Mouse (Mus musculus): Measurements from ENCODE around the gene Rab3gap1. TPM values are rescaled to one million over a fixed set of nuclear protein-coding genes. Genes with fewer than 3 reads are reported as not detected.

Gene Rab3gap1
- total and polyA plus RNA-seq, 3 experiments: 25.8 to 62.3 (median 45.5) TPM

GRCm38 (mm10) chr1:127963326-127963725, 94.8 kb downstream of the Rab3gap1 start:
- H3K36me3 ChIP-seq (ENCODE audit: control insufficient read depth in 1 of 2, insufficient read depth in 2 of 2, low read length in 2 of 2): no peaks in the 10 kb centered on the region
- no peak overlapping the region for H3K9ac ChIP-seq (ENCODE audit: control insufficient read depth, low read depth, low read length, poor library complexity, severe bottlenecking)

GRCm38 (mm10) chr1:127970870-127971269, 102.3 kb downstream of the Rab3gap1 start:
- H3K9ac ChIP-seq (ENCODE audit: control insufficient read depth, low read depth, low read length, poor library complexity, severe bottlenecking): no peak overlapping the region
- no peak for DNase-seq (ENCODE audit: low read depth, low spot score)
- no peak overlapping the region for H3K27ac ChIP-seq (ENCODE audit: control insufficient read depth, low read depth, low read length)
- H3K4me1 ChIP-seq (ENCODE audit: control insufficient read depth in 1 of 2, insufficient read depth in 2 of 2, low read length in 2 of 2): no peaks in the 10 kb centered on the region
- no peak overlapping the region for H3K4me3 ChIP-seq (ENCODE audit: control insufficient read depth in 1 of 2, insufficient read depth in 1 of 2, low read depth in 2 of 2, low read length in 2 of 2)
- no peak for TF ChIP-seq GABPA (IDR thresholded peaks at IDR 0.05; ENCODE audit: low read depth, low read length)
- TF ChIP-seq TAL1 (IDR thresholded peaks at IDR 0.05; ENCODE audit: low read length): no peak
- TF ChIP-seq BHLHE40 (IDR thresholded peaks at IDR 0.05; ENCODE audit: borderline replicate concordance, low read depth, low read length): no peak
- TF ChIP-seq SMC3 (IDR thresholded peaks at IDR 0.05; ENCODE audit: low read depth, low read length): no peak
- no peak for TF ChIP-seq MEF2A (IDR thresholded peaks at IDR 0.05; ENCODE audit: extremely low read depth, insufficient replicate concordance, low read depth, low read length, poor library complexity, severe bottlenecking)
- no peak for TF ChIP-seq POLR2AphosphoS5 (IDR thresholded peaks at IDR 0.05; ENCODE audit: borderline replicate concordance, low read depth, low read length)
- no peak for TF ChIP-seq RAD21 (IDR thresholded peaks at IDR 0.05; ENCODE audit: low read depth, low read length)
- no peak for TF ChIP-seq NELFE (IDR thresholded peaks at IDR 0.05; ENCODE audit: low read depth, low read length)
- no peak for TF ChIP-seq NRF1 (IDR thresholded peaks at IDR 0.05; ENCODE audit: insufficient read depth, low read depth, low read length, poor library complexity, severe bottlenecking)
- H3K79me2 ChIP-seq (ENCODE audit: control insufficient read depth, insufficient read depth, low read length, poor library complexity): no peaks in the 10 kb centered on the region
- no peaks in the 10 kb centered on the region for H3K9me3 ChIP-seq (replicated peaks; ENCODE audit: insufficient read depth, low read length)
- no peaks in the 10 kb centered on the region for H3K36me3 ChIP-seq (ENCODE audit: control insufficient read depth in 1 of 2, insufficient read depth in 2 of 2, low read length in 2 of 2)
- no peaks in the 10 kb centered on the region for H3K27me3 ChIP-seq (ENCODE audit: control insufficient read depth in 1 of 2, insufficient read depth in 2 of 2, low read length in 2 of 2)

More at GRCm38 (mm10) chr1:127963326-127963725, 94.8 kb downstream of the Rab3gap1 start:
- no peak overlapping the region for H3K4me3 ChIP-seq (ENCODE audit: control insufficient read depth in 1 of 2, insufficient read depth in 1 of 2, low read depth in 2 of 2, low read length in 2 of 2)
- no peak for TF ChIP-seq USF2 (IDR thresholded peaks at IDR 0.05; ENCODE audit: borderline replicate concordance in 1 of 2, insufficient read depth in 1 of 2, low read depth in 1 of 2, low read length in 2 of 2)
- TF ChIP-seq KAT2A (conservative IDR thresholded peaks at IDR 0.05; ENCODE audit: low read depth, low read length): no peak
- TF ChIP-seq ELF1 (IDR thresholded peaks at IDR 0.05; ENCODE audit: low read depth, low read length): no peak
- no peak for TF ChIP-seq ZKSCAN1 (IDR thresholded peaks at IDR 0.05; ENCODE audit: low read depth, low read length)
- no peak for TF ChIP-seq TAL1 (IDR thresholded peaks at IDR 0.05; ENCODE audit: low read length)
- TF ChIP-seq POLR2AphosphoS2 (IDR thresholded peaks at IDR 0.05; ENCODE audit: low read length): no peak
- TF ChIP-seq UBTF (IDR thresholded peaks at IDR 0.05; ENCODE audit: borderline replicate concordance, insufficient read depth, low read depth, low read length): no peak
- TF ChIP-seq MXI1 (IDR thresholded peaks at IDR 0.05; ENCODE audit: low read depth, low read length): no peak
- no peak for TF ChIP-seq NELFE (IDR thresholded peaks at IDR 0.05; ENCODE audit: low read depth, low read length)
- no peak for TF ChIP-seq CHD1 (IDR thresholded peaks at IDR 0.05; ENCODE audit: low read depth, low read length)
- TF ChIP-seq CHD2 (IDR thresholded peaks at IDR 0.05; ENCODE audit: low read length): no peak
- no peak for TF ChIP-seq TCF12 (IDR thresholded peaks at IDR 0.05; ENCODE audit: low read depth, low read length)
- no peak for TF ChIP-seq MYC (IDR thresholded peaks at IDR 0.05; ENCODE audit: low read depth, low read length)
- no peak for TF ChIP-seq CTCF (IDR thresholded peaks at IDR 0.05 in 2 of 3, conservative IDR thresholded peaks at IDR 0.05 in 1 of 3; ENCODE audit: control insufficient read depth in 1 of 3, insufficient read depth in 1 of 3, low read depth in 2 of 3, low read length in 3 of 3, poor library complexity in 1 of 3, severe bottlenecking in 1 of 3)
- no peak for TF ChIP-seq TBP (IDR thresholded peaks at IDR 0.05; ENCODE audit: low read depth, low read length)
- no peak for TF ChIP-seq NRF1 (IDR thresholded peaks at IDR 0.05; ENCODE audit: insufficient read depth, low read depth, low read length, poor library complexity, severe bottlenecking)
- no peak for TF ChIP-seq POLR2A (IDR thresholded peaks at IDR 0.05; ENCODE audit: control insufficient read depth in 1 of 2, insufficient read depth in 1 of 2, low read depth in 1 of 2, low read length in 2 of 2, poor library complexity in 1 of 2)
- TF ChIP-seq USF1 (IDR thresholded peaks at IDR 0.05; ENCODE audit: low read depth, low read length): no peak
- H3K4me1 ChIP-seq (ENCODE audit: control insufficient read depth in 1 of 2, insufficient read depth in 2 of 2, low read length in 2 of 2): no peaks in the 10 kb centered on the region; a peak in 1 of 4 replicates
- H3K79me2 ChIP-seq (ENCODE audit: control insufficient read depth, insufficient read depth, low read length, poor library complexity): no peaks in the 10 kb centered on the region
- H3K27me3 ChIP-seq (ENCODE audit: control insufficient read depth in 1 of 2, insufficient read depth in 2 of 2, low read length in 2 of 2): no peaks in the 10 kb centered on the region
- H3K27ac ChIP-seq (ENCODE audit: control insufficient read depth, low read depth, low read length): no peak overlapping the region
- DNase-seq (ENCODE audit: low read depth, low spot score): peak; percentile 55
- H3K9me3 ChIP-seq (replicated peaks; ENCODE audit: insufficient read depth, low read length): no peaks in the 10 kb centered on the region
